Mouse (Mus musculus) cerebellum, adult 2 months (tissue): ENCODE results near the gene Gng13. TPM values are rescaled to one million over a fixed set of nuclear protein-coding genes. Genes with fewer than 3 reads are reported as not detected.

Experiments used
- DNase-seq, 2 experiments: peaks; one replicate each; pipeline ENCODE4 v3.0.0; 2021
- H3K27ac ChIP-seq: fragments of 200-500 bp; 2 replicates; pipeline ENCODE4 v1.5.1; 2012; ENCODE audit warnings: low read length, control low read depth, inconsistent platforms; ENCODE audit not compliant: insufficient read depth
- H3K27me3 ChIP-seq: fragments of 200-500 bp; 2 replicates; pipeline ENCODE4 v1.6.1; 2012; ENCODE audit warnings: inconsistent platforms, mild to moderate bottlenecking, low read length, moderate library complexity; ENCODE audit not compliant: control insufficient read depth, insufficient read depth
- H3K4me1 ChIP-seq: fragments of 200-500 bp; 2 replicates; pipeline ENCODE4 v1.6.1; 2011; ENCODE audit warnings: low read length; ENCODE audit not compliant: control insufficient read depth, insufficient read depth
- H3K4me3 ChIP-seq: fragments of 200-500 bp; replicated peaks from 2 replicates; pipeline ENCODE3; 2011; ENCODE audit warnings: mild to moderate bottlenecking, low read depth, low read length, control low read depth; ENCODE audit not compliant: insufficient read depth
- CTCF ChIP-seq: fragments of 200-500 bp; IDR thresholded peaks from 2 replicates; pipeline ENCODE4 v1.5.1; 2011; ENCODE audit warnings: low read depth, mild to moderate bottlenecking, control low read depth, low read length, moderate library complexity, borderline replicate concordance; ENCODE audit not compliant: insufficient read depth
- POLR2A ChIP-seq: fragments of 200-500 bp; IDR thresholded peaks from 2 replicates; pipeline ENCODE4 v1.6.1; 2011; ENCODE audit warnings: low read length, control low read depth, borderline replicate concordance; ENCODE audit not compliant: insufficient read depth
- WGBS: fragments of 180-500 bp; shearing (Covaris S2); methylation state at CpG from one replicate; pipeline ENCODE4 v1.1.7; 2018; 5-methylcytosine and 5-hydroxymethylcytosine counted together
- polyA plus RNA-seq: library from polyadenylated mRNA; depleted of rRNA; stranded (reverse); fragments of >200 nt; gene quantifications from 2 replicates; pipeline ENCODE4 v1.2.3, GENCODE M21; 2012; rRNA removed

The Gng13 gene
- polyA plus RNA-seq, 1 experiment = 519 TPM

- Histone ChIP-seq H3K4me3 (no peak overlapping the region), H3K4me1 (no peaks in the 10 kb centered on the region), H3K27me3 (no peaks in the 10 kb centered on the region), H3K27ac (no peak overlapping the region)
- no peak for DNase-seq
- WGBS = 46% methylated on average over 3 of the region's 3 CpGs
- no peak for TF ChIP-seq CTCF
- no peak for TF ChIP-seq POLR2A
These were observed 45.6 kb downstream of the Gng13 start for GRCm38 (mm10) chr17:25762591-25762990.

- H3K4me1 ChIP-seq = no peaks in the 10 kb centered on the region
- H3K4me3 ChIP-seq = no peak overlapping the region
- WGBS = 13% methylated on average over 5 of the region's 5 CpGs
- no peak overlapping the region for H3K27ac ChIP-seq
- DNase-seq = no peak
- no peaks in the 10 kb centered on the region for H3K27me3 ChIP-seq
- TF ChIP-seq CTCF (no peak), POLR2A (no peak)
These were observed 48.9 kb downstream of the Gng13 start for GRCm38 (mm10) chr17:25765886-25766285.

Other genes starting within 250 kb of the Gng13 start
- gene Sstr5, start 219.9 kb upstream of the Gng13 start, polyA plus RNA-seq = 0.11 and 0.16 TPM in 2 replicates
- 35.9 and 38.0 TPM in 2 replicates for gene Sox8, start 146.5 kb upstream of the Gng13 start, polyA plus RNA-seq
- gene Lmf1, start 138.1 kb upstream of the Gng13 start, polyA plus RNA-seq = 18.6 and 19.1 TPM in 2 replicates
- 3.7 and 4.1 TPM in 2 replicates for gene Chtf18, start 10.2 kb downstream of the Gng13 start, polyA plus RNA-seq
- 96.4 and 97.4 TPM in 2 replicates for gene Rpusd1, start 10.5 kb downstream of the Gng13 start, polyA plus RNA-seq
- 0.73 and 1.1 TPM in 2 replicates for gene Mslnl, start 18.9 kb downstream of the Gng13 start, polyA plus RNA-seq
- gene Msln, start 37.2 kb downstream of the Gng13 start, polyA plus RNA-seq = 0.21 and 0.38 TPM in 2 replicates
- 43.5 and 45.5 TPM in 2 replicates for gene Narfl, start 56.6 kb downstream of the Gng13 start, polyA plus RNA-seq
- gene Haghl, start 68.5 kb downstream of the Gng13 start, polyA plus RNA-seq = 340 and 348 TPM in 2 replicates
- gene Ccdc78, start 69.4 kb downstream of the Gng13 start, polyA plus RNA-seq = 0.47 and 0.79 TPM in 2 replicates
- 167 and 178 TPM in 2 replicates for gene Fam173a, start 75.7 kb downstream of the Gng13 start, polyA plus RNA-seq
- gene AC134908.4, start 78.5 kb downstream of the Gng13 start, polyA plus RNA-seq = 3.3 and 5.0 TPM in 2 replicates
- gene Metrn, start 80.0 kb downstream of the Gng13 start, polyA plus RNA-seq = 534 and 542 TPM in 2 replicates
- gene Fbxl16, start 91.9 kb downstream of the Gng13 start, polyA plus RNA-seq = 187 and 207 TPM in 2 replicates
- gene Wdr24, start 106.5 kb downstream of the Gng13 start, polyA plus RNA-seq = 32.8 and 34.2 TPM in 2 replicates
- 65.8 and 75.2 TPM in 2 replicates for gene Jmjd8, start 111.7 kb downstream of the Gng13 start, polyA plus RNA-seq
- gene Stub1, start 116.2 kb downstream of the Gng13 start, polyA plus RNA-seq = 326 and 333 TPM in 2 replicates
- gene Rhbdl1, start 120.1 kb downstream of the Gng13 start, polyA plus RNA-seq = 111 and 119 TPM in 2 replicates
- 42.9 and 45.9 TPM in 2 replicates for gene Gm20683, start 124.6 kb downstream of the Gng13 start, polyA plus RNA-seq
- 105 and 121 TPM in 2 replicates for gene Rhot2, start 127.7 kb downstream of the Gng13 start, polyA plus RNA-seq
- 21.6 and 26.9 TPM in 2 replicates for gene Wdr90, start 144.3 kb downstream of the Gng13 start, polyA plus RNA-seq
- gene Mcrip2, start 151.6 kb downstream of the Gng13 start, polyA plus RNA-seq = 31.9 and 34.1 TPM in 2 replicates
- gene Mettl26, start 157.9 kb downstream of the Gng13 start, polyA plus RNA-seq = 110 and 116 TPM in 2 replicates
- gene Wfikkn1, start 163.7 kb downstream of the Gng13 start, polyA plus RNA-seq = 0.95 and 1.1 TPM in 2 replicates
- gene Rab40c, start 202.6 kb downstream of the Gng13 start, polyA plus RNA-seq = 70.0 and 74.6 TPM in 2 replicates
- 170 and 191 TPM in 2 replicates for gene Pigq, start 227.8 kb downstream of the Gng13 start, polyA plus RNA-seq
- 1.9 and 2.5 TPM in 2 replicates for gene Nhlrc4, start 227.8 kb downstream of the Gng13 start, polyA plus RNA-seq
- 13.4 and 14.0 TPM in 2 replicates for gene A930017K11Rik, start 235.4 kb downstream of the Gng13 start, polyA plus RNA-seq